ENCODE assay signal across 8 mouse cellular contexts in genomic region chr14:46832354-46833272, GRCm38 (mm10). TPM values are rescaled to one million over a fixed set of nuclear protein-coding genes. Genes with fewer than 3 reads are reported as not detected.
DNase-seq lines count a peak whose midpoint lies in the region; ATAC-seq lines count a peak whose summit lies in the region.

No protein-coding gene starts in this region.

- peak overlapping the region; percentile 93 for H3K4me3 ChIP-seq in heart, embryonic 11.5 days (ENCODE audit: low read depth, low read length)

- ATAC-seq in heart, embryonic 11.5 days (replicated peaks; ENCODE audit: insufficient number of reproducible peaks, low FRiP score, low TSS enrichment) = peak; percentile 59

- H3K27ac ChIP-seq in heart, embryonic 11.5 days (ENCODE audit: low read depth, low read length) = 0 out of 2 replicates have a peak overlapping the region, but pooled peaks have one; percentile 38

- H3K9ac ChIP-seq in heart, embryonic 11.5 days (ENCODE audit: low read depth, low read length) = peak overlapping the region; percentile 87

- DNase-seq in adrenal gland, adult 18-20 months (ENCODE audit: low spot score in 2 of 2) = peak; percentile 47 to 52
- no peak for DNase-seq in adrenal gland, adult (ENCODE audit: inconsistent age in 2 of 2, low spot score in 1 of 2)
- peak; percentile 41 for DNase-seq in thymus, postnatal 4 days
- DNase-seq in thymus, adult 18-20 months = no peak
- peak; percentile 59 for DNase-seq in kidney, postnatal 14 days
- peak; percentile 4 for DNase-seq in lung, postnatal 10 days
- DNase-seq in splenic B cell, adult 2 months (ENCODE audit: low read depth, low spot score) = peak; percentile 18

- WGBS in heart, embryonic 11.5 days (ENCODE audit: insufficient replicate concordance) = 8% methylated on average over 39 of the region's 40 CpGs

- no peaks in the 10 kb centered on the region for H3K27me3 ChIP-seq in heart, embryonic 11.5 days (ENCODE audit: control insufficient read depth, insufficient read depth, low read length)
- no peaks in the 10 kb centered on the region for H3K27me3 ChIP-seq in splenic B cell, adult 2 months (ENCODE audit: control insufficient read depth, insufficient read depth, low read length, poor library complexity, severe bottlenecking)

- H3K36me3 ChIP-seq in heart, embryonic 11.5 days (ENCODE audit: control insufficient read depth, insufficient read depth, low read length) = no peaks in the 10 kb centered on the region
- no peaks in the 10 kb centered on the region; the same call in 1 of the 2 replicates for H3K36me3 ChIP-seq in splenic B cell, adult 2 months (ENCODE audit: control insufficient read depth, insufficient read depth, low read length, poor library complexity, severe bottlenecking)

- H3K4me1 ChIP-seq in heart, embryonic 11.5 days (ENCODE audit: control insufficient read depth, insufficient read depth, low read length) = no peaks in the 10 kb centered on the region

- H3K9me3 ChIP-seq in heart, embryonic 11.5 days (replicated peaks; ENCODE audit: control insufficient read depth, low read length) = no peaks in the 10 kb centered on the region

- peak overlapping the region; percentile 77 for H3K4me2 ChIP-seq in heart, embryonic 11.5 days

RNA-seq across cellular contexts. Expression of gene Cgrrf1, which starts 0.7 kb away (rescaled TPM):
- total RNA-seq in adrenal gland, adult 18-20 months (2021) = 10 to 100 TPM; 48.2 to 50.9 TPM
- polyA plus RNA-seq in heart, embryonic 11.5 days (2014; fragmentation: Nextera tagmentation; extraction: Ambion mirVana) = 26.9 and 29.0 TPM in 2 replicates

RNA-seq across cellular contexts. Expression of gene Gmfb, which starts 10.6 kb away (rescaled TPM):
- 100 to 1,000 TPM; 110 to 117 TPM for total RNA-seq in adrenal gland, adult 18-20 months (2021)
- polyA plus RNA-seq in heart, embryonic 11.5 days (2014; fragmentation: Nextera tagmentation; extraction: Ambion mirVana) = 59.1 and 67.4 TPM in 2 replicates

RNA-seq across cellular contexts. Expression of gene Cnih1, which starts 44.4 kb away (rescaled TPM):
- 100 to 1,000 TPM; 100 to 124 TPM for total RNA-seq in adrenal gland, adult 18-20 months (2021)
- polyA plus RNA-seq in heart, embryonic 11.5 days (2014; fragmentation: Nextera tagmentation; extraction: Ambion mirVana) = 188 and 201 TPM in 2 replicates

RNA-seq across cellular contexts. Expression of gene Samd4, which starts 50.0 kb away (rescaled TPM):
- total RNA-seq in adrenal gland, adult 18-20 months (2021) = 10 to 100 TPM; 18.5 to 22.4 TPM
- 8.9 and 13.1 TPM in 2 replicates for polyA plus RNA-seq in heart, embryonic 11.5 days (2014; fragmentation: Nextera tagmentation; extraction: Ambion mirVana)

Comparison
In these comparisons a context has a peak if more than half of its experiments do, and no peak if none do; other contexts are left out.
1. DNase-seq: peak in adrenal gland, adult 18-20 months (2 of 2), thymus, postnatal 4 days (single experiment), kidney, postnatal 14 days (single experiment), lung, postnatal 10 days (single experiment) and splenic B cell, adult 2 months (single experiment); none in adrenal gland, adult (0 of 2) and thymus, adult 18-20 months (0 of 2).